Mouse (Mus musculus) heart, embryonic 12.5 days (tissue): ENCODE results near the gene Il9r. TPM values are rescaled to one million over a fixed set of nuclear protein-coding genes. Genes with fewer than 3 reads are reported as not detected.
A peak's percentile ranks its signal among the peaks of the same experiment; 100 is the strongest.

ENCODE experiments used
- ATAC-seq: fragments of 200-750 bp; cut with Nextera tagmentation; 2 replicates; pipeline ENCODE4 v1.8.0; 2017; ENCODE audit warnings: moderate TSS enrichment, moderate library complexity; ENCODE audit not compliant: insufficient number of reproducible peaks, low FRiP score
- H3K27ac ChIP-seq: fragments of 300-500 bp; sonication (generic); 2 replicates; pipeline ENCODE4 v1.5.1; 2016; ENCODE audit warnings: mild to moderate bottlenecking, moderate library complexity; ENCODE audit not compliant: poor library complexity, severe bottlenecking
- H3K27me3 ChIP-seq: fragments of 300-500 bp; sonication (generic); replicated peaks from 2 replicates; pipeline ENCODE4 v1.6.1; 2016; ENCODE audit warnings: mild to moderate bottlenecking, moderate library complexity
- H3K36me3 ChIP-seq: fragments of 300-500 bp; sonication (generic); 2 replicates; pipeline ENCODE4 v1.6.1; 2016; ENCODE audit warnings: mild to moderate bottlenecking, moderate library complexity
- H3K4me1 ChIP-seq: fragments of 300-500 bp; sonication (generic); replicated peaks from 2 replicates; pipeline ENCODE4 v1.6.1; 2016; ENCODE audit warnings: mild to moderate bottlenecking
- H3K4me2 ChIP-seq: fragments of 300-500 bp; sonication (generic); 2 replicates; pipeline ENCODE4 v1.6.1; 2016; ENCODE audit warnings: mild to moderate bottlenecking, moderate library complexity
- H3K4me3 ChIP-seq: fragments of 300-500 bp; sonication (generic); 2 replicates; pipeline ENCODE4 v1.5.1; 2016; ENCODE audit warnings: mild to moderate bottlenecking
- H3K9ac ChIP-seq: fragments of 300-500 bp; sonication (generic); 2 replicates; pipeline ENCODE4 v1.6.1; 2016; ENCODE audit warnings: mild to moderate bottlenecking, moderate library complexity
- H3K9me3 ChIP-seq: fragments of 300-500 bp; sonication (generic); replicated peaks from 2 replicates; pipeline ENCODE4 v1.6.1; 2016; ENCODE audit warnings: mild to moderate bottlenecking, moderate library complexity
- whole genome bisulfite sequencing: fragments of 180-500 bp; shearing (Covaris S2); methylation state at CpG from one replicate; pipeline ENCODE4 v1.1.7; 2016; 5-methylcytosine and 5-hydroxymethylcytosine counted together
- polyA plus RNA-seq: library from polyadenylated mRNA; unstranded; fragments of >200 nt; fragmentation: Nextera tagmentation; extraction: Ambion mirVana; gene quantifications from 2 replicates; pipeline ENCODE4 v1.2.1, GENCODE M21; 2016

Il9r gene
- polyA plus RNA-seq, 1 experiment from 2014 or later, result not detected

- Histone ChIP-seq H3K36me3 (peaks cover 32% of the 10 kb centered on the region), H3K4me2 (peak within 1 kb of the TSS; percentile 82), H3K9ac (peak within 1 kb of the TSS; percentile 88), H3K4me1 (peaks cover 50% of the 10 kb centered on the region), H3K4me3 (peak within 1 kb of the TSS; percentile 72), H3K27me3 (no peaks in the 10 kb centered on the region), H3K27ac (peak within 1 kb of the TSS; percentile 88), H3K9me3 (no peaks in the 10 kb centered on the region)
- WGBS, result 3% methylated on average over 47 of the region's 47 CpGs
- peak; percentile 80 for ATAC-seq
These were observed 26.2 kb upstream of the Il9r start, which contains the start of gene Mpg for GRCm38 (mm10) chr11:32226124-32226871. Gene Mpg, plus strand, starts transcription at chr11:32226505.

- no peaks in the 10 kb centered on the region for H3K9me3 ChIP-seq
- peaks cover 56% of the 10 kb centered on the region for H3K4me1 ChIP-seq
- peak overlapping the region; percentile 22; the same call in 1 of the 2 replicates for H3K4me2 ChIP-seq
- peak overlapping the region; percentile 34; the same call in 1 of the 2 replicates for H3K9ac ChIP-seq
- no peak overlapping the region for H3K4me3 ChIP-seq
- H3K36me3 ChIP-seq, result peaks cover 24% of the 10 kb centered on the region
- ATAC-seq, result no peak
- H3K27me3 ChIP-seq, result no peaks in the 10 kb centered on the region
- WGBS, result 46% methylated on average over 7 of the region's 7 CpGs
- peak overlapping the region; percentile 88 for H3K27ac ChIP-seq
These were observed 25.4 kb upstream of the Il9r start for GRCm38 (mm10) chr11:32225222-32226104.

GRCm38 (mm10) chr11:32224468-32225139, 24.5 kb upstream of the Il9r start:
- Histone ChIP-seq H3K27ac (peak overlapping the region; percentile 88), H3K4me2 (peak overlapping the region; percentile 22; the same call in 1 of the 2 replicates), H3K36me3 (peaks cover 15% of the 10 kb centered on the region), H3K4me1 (peaks cover 65% of the 10 kb centered on the region), H3K9ac (no peak overlapping the region), H3K4me3 (no peak overlapping the region), H3K9me3 (no peaks in the 10 kb centered on the region), H3K27me3 (no peaks in the 10 kb centered on the region)
- peak; percentile 40; the same call in 1 of the 2 replicates for ATAC-seq
- 23% methylated on average over 4 of the region's 4 CpGs for WGBS

GRCm38 (mm10) chr11:32223297-32223967, 23.4 kb upstream of the Il9r start:
- Histone ChIP-seq H3K9ac (no peak overlapping the region), H3K4me2 (no peak overlapping the region), H3K4me1 (peaks cover 75% of the 10 kb centered on the region), H3K36me3 (peaks cover 4% of the 10 kb centered on the region; the same call in 1 of the 2 replicates), H3K27me3 (no peaks in the 10 kb centered on the region), H3K9me3 (no peaks in the 10 kb centered on the region), H3K4me3 (no peak overlapping the region), H3K27ac (peak overlapping the region; percentile 10)
- 65% methylated on average over 4 of the region's 4 CpGs for WGBS
- ATAC-seq, result no peak

GRCm38 (mm10) chr11:32222570-32223194, 22.6 kb upstream of the Il9r start:
- WGBS, result 12% methylated on average over 21 of the region's 21 CpGs

GRCm38 (mm10) chr11:32221951-32222409, 21.9 kb upstream of the Il9r start, which contains the start of gene Rhbdf1:
Gene Rhbdf1, minus strand, starts transcription at chr11:32222300.
- WGBS, result under 1% methylated on average over 61 of the region's 72 CpGs
- Histone ChIP-seq H3K36me3 (peaks cover 6% of the 10 kb centered on the region; the same call in 1 of the 2 replicates), H3K27ac (peak within 1 kb of the TSS; percentile 91), H3K4me3 (peak within 1 kb of the TSS; percentile 80), H3K9ac (peak within 1 kb of the TSS; percentile 92), H3K27me3 (no peaks in the 10 kb centered on the region), H3K4me2 (peak within 1 kb of the TSS; percentile 77), H3K4me1 (peaks cover 78% of the 10 kb centered on the region), H3K9me3 (no peaks in the 10 kb centered on the region)
- peak; percentile 69 for ATAC-seq

More at GRCm38 (mm10) chr11:32222570-32223194, 22.6 kb upstream of the Il9r start:
- Histone ChIP-seq H3K4me1 (peaks cover 81% of the 10 kb centered on the region), H3K4me3 (peak overlapping the region; percentile 80), H3K4me2 (peak overlapping the region; percentile 77), H3K27me3 (no peaks in the 10 kb centered on the region), H3K27ac (peak overlapping the region; percentile 91), H3K36me3 (peaks cover 5% of the 10 kb centered on the region; the same call in 1 of the 2 replicates), H3K9ac (peak overlapping the region; percentile 92), H3K9me3 (no peaks in the 10 kb centered on the region)
- ATAC-seq, result no peak

GRCm38 (mm10) chr11:32221225-32221950, 21.3 kb upstream of the Il9r start:
- Histone ChIP-seq H3K27ac (peak overlapping the region; percentile 91), H3K9ac (peak overlapping the region; percentile 92), H3K4me1 (peaks cover 75% of the 10 kb centered on the region), H3K4me3 (peak overlapping the region; percentile 80), H3K36me3 (peaks cover 6% of the 10 kb centered on the region; the same call in 1 of the 2 replicates), H3K4me2 (peak overlapping the region; percentile 77), H3K9me3 (no peaks in the 10 kb centered on the region), H3K27me3 (no peaks in the 10 kb centered on the region)
- peak; percentile 67 for ATAC-seq
- WGBS, result under 1% methylated on average over 45 of the region's 46 CpGs

- Histone ChIP-seq H3K27ac (peak overlapping the region; percentile 91), H3K27me3 (no peaks in the 10 kb centered on the region), H3K9me3 (no peaks in the 10 kb centered on the region), H3K36me3 (peaks cover 12% of the 10 kb centered on the region), H3K9ac (peak overlapping the region; percentile 92), H3K4me3 (peak overlapping the region; percentile 80), H3K4me1 (peaks cover 70% of the 10 kb centered on the region), H3K4me2 (peak overlapping the region; percentile 77)
- peak; percentile 40 for ATAC-seq
- 28% methylated on average over 10 of the region's 10 CpGs for WGBS
These were observed 20.6 kb upstream of the Il9r start for GRCm38 (mm10) chr11:32220607-32221224.

- WGBS, result 89% methylated on average over 10 of the region's 10 CpGs
- peak overlapping the region; percentile 77; the same call in 1 of the 2 replicates for H3K4me2 ChIP-seq
- no peak overlapping the region for H3K27ac ChIP-seq
- 0 out of 2 replicates have a peak overlapping the region, but pooled peaks have one; percentile 23 for H3K9ac ChIP-seq
- ATAC-seq, result no peak
- peaks cover 26% of the 10 kb centered on the region for H3K36me3 ChIP-seq
- no peaks in the 10 kb centered on the region for H3K9me3 ChIP-seq
- no peak overlapping the region for H3K4me3 ChIP-seq
- no peaks in the 10 kb centered on the region for H3K27me3 ChIP-seq
- peaks cover 55% of the 10 kb centered on the region for H3K4me1 ChIP-seq
These were observed 19.2 kb upstream of the Il9r start for GRCm38 (mm10) chr11:32219287-32219686.
